Mouse (Mus musculus) CD8-positive naive resting alpha-beta T cell, adult 2 months (primary cell): ENCODE data around the gene Nucks1.
A peak's percentile ranks its signal among the peaks of the same experiment; 100 is the strongest.
"Not testable (repeated sequence)": the region's sequence is repeated elsewhere in the genome, so short reads cannot be mapped to it uniquely, and the experiment has no call there.

Experiments
- DNase-seq, 2 experiments: peaks; one replicate each; pipeline ENCODE4 v3.0.0; 2022; ENCODE audit warnings: low read depth in 2 of 2, low spot score in 2 of 2

Nucks1 gene

DNA sequence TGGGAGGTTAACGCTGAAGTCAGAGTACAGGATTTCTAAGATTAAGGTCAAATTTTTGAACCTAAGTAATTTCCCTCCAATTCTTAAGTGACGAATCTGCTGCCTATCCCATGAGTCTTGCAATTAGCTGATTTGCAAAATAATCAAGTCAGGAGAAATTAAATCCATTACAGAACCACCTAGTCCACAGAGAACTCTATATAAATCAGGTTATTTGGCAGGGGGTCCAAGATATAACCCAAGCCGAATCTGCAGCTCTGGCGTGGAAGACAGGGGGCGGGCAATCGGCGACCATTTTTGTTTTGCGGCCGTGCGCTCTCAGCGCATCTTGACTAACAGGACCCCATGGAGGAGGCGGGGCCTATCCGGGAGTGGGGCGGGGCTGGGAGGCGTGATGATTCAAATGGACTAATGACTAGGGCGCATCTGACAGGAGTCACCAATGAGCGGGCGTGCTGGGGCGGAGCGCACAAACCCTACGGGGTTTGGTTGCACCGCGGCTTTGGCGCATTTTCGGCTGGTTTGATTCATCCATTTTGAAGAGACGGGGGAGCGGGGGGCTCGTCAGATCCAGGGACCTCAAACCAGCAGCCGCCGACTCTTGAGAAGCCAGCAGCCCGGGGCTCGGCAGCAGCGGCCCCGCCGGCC, at the start of gene Nucks1:
Gene Nucks1 (plus strand): TSS at position 534 of the 648 bp plus-strand sequence.
- peak; percentile 99 to 100 for DNase-seq

DNA sequence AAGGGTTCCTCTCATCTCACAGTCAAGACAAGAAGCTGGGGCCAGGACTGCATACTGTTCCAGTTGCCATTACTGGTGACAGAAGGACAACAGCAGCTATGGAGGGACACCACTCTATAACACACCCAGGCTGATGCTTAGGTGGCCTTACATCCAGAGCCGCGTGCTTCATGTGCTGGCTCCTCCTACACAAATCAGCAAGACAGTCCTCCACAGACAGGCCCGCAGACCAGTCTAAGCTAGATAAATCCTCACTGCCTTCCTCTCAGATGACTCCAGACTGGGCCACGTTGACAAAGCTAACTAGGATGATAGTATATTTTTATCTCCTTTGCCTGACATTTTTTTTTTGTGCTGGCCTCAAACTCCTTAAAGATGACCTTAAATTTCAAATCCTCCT, 48.5 kb upstream of the Nucks1 start:
- no peak for DNase-seq

DNA sequence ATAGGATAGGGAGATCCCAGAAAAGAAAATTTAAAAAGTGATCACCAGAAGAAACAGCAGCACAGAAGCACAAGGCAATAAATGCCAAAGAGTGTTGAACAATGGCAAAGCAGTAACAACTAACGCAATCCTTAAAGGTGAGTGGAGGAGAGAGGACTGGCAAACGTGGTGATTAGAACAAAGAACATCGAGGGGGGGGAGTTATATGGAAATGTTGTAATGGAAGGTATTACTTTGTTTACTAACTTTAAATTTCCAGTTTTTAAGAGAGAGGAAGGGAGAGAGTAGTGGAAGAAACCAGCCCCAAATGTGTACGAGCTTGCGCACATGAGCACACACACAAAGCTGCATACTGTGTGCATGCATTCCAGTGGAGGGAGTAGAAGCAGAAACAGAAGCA, 44.7 kb upstream of the Nucks1 start:
- no peak for DNase-seq

DNA sequence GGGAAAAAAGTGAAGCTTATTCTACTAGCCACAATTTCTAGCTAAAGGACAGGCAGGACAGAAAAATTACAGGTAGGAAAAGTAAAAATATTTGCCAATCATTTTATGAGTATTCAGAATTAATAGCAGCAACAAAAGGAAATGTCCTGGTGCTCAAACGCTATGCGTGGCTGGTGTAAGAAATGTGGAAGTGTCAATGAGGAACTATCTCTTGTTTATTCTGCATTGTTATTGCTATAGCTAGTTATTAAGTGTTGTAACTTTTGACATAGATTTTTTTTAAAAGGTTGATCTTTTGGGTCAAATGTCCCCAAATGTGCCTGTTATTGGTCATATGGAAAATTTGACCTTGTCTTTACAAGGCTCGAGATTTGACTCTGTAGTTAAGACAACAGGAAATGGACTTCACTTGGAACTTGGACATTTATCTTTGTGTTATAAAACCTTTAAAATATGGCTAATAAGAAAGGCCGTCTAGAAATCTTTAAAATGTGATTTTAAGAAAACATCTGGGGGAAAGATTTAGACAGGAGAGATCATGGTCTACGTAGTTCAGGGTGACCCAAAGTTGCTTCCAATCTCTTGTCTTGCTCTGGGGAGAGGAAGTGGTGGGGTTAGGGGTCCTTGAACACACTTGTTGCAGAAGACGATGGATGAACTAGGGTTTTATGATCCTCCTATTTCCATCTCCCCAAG, 43.9 kb upstream of the Nucks1 start:
- no peak for DNase-seq

DNA sequence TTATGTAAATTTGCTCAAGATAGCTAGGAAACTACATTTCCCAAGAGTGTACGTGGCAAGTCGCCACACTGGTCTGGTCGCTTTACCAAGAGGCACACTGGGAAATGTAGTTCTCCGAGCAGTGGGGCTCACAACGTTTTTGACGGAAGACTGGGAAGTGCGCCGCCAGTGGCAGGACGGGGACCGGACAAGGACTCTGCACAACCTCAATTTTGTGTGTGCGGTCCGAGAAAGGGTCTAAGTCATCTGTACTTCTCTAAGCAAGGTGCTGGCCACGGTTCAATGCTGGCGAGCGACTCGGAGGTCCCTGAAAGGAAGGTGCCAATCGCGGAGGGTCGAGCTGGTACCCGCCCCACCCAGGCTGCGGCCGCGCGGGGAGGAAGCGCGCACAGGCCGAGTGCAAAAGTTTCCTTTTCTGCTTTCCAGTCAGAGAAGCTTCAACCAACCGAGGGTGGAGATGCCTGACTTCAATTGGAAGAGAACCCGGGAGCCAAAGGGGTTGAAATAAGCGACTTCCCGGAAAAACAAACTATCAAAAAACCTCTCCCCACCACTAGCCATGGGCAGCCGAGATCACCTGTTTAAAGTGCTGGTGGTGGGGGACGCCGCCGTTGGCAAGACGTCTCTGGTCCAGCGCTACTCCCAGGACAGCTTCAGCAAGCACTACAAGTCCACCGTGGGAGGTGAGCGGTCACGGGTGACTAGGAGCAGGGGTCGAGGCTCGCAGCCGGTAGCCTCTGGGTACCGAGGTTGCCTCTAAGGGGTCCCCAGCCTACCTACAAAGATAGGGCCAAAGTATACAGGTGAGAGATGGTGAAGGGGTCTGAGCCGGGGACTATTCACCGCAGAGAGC, 43.0 kb upstream of the Nucks1 start, which contains the start of gene Rab29:
Gene Rab29 (plus strand): TSS at position 132 of the 853 bp plus-strand sequence.
- DNase-seq: peak; percentile 85 to 93

DNA sequence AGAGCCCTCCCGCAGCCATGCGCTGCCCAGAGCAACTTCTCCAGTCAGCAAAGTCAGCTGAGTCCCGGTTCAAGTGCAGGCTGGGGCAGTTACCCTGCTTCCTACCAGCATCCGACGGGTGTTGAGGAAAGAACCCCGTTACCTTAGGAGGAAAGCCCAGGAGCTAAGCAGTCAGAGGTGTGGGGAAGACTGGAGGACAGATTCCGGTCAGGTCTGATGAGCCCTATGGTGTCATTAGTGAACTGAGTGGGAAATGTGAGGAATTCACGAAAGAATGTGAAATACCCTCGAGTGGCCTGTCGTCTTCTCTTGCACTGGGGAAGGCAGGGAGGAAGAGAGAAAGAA, 42.4 kb upstream of the Nucks1 start:
- peak in 1 of 2 experiments; percentile 9 for DNase-seq

DNA sequence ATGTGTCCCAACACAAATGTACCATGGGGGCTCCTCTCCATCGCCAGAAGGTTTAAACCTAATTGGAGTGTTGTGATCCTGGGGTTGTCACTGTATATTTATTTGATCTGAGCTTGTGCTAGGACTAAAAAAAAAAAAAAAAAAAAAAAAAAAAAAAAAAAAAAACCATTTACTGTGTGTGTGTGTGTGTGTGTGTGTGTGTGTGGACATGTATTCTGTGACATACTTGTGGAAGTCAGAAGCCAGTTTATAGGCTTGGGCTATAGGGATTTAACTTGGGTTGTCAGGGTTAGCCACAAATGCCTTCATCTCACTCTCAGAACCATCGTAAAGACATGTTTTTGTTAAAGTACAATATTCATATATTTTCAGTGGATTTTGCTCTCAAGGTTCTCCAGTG, 40.8 kb upstream of the Nucks1 start:
- no peak for DNase-seq

DNA sequence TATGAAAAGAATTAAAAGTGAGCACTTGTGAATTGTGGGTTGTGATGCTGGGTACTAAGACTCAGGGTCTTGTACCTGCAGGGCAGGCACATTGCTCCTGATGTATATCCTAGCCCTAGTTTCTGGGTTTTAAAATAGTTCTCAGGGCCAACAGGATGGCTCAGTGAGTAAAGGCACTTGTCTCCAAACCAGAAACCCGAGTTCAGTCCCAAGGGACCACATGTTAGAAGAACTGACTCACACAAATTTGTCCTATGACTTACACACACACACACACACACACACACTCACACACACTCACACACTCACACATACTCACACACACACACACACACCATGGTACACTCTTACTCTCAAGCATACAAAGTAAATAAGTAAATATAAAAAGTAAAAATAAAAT, 37.5 kb upstream of the Nucks1 start:
- no peak for DNase-seq

DNA sequence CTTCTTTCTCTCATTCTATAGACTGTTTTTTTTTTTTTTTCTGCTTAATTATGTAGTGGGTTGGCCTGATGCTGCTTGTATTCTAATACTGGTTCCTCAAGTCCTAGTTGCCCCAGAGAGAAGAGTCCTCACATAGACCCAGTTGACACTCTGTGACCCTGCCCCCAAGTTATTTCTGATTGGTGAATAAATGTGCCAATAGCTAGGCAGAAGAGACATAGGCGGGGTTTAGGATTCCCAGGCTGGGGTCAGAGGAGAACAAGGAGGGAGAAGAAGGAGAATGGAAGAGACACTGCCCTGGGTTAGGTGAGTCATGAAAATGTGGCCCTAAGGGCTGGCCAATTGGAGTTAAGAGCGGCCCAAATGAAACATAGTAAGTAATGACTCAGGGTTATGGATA, 30.5 kb upstream of the Nucks1 start:
- DNase-seq: no peak

DNA sequence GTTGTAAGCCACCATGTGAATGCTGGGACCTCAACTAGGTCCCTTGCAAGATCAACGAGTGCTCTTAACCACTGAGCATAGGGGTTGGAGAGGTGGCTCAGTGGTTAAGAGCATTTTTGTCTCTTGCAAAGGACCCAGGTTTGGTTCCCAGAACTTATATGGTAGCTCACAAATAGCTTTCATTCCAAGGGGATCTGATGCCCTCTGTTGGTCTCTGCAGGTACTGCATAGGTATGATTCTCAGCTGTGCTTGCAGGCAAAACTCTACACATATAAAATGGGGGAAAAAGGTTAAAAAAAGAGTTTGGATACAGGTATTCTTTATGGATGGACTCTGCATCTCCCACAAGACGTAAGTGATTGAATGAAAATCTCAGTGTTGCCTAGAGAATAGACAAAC, 27.5 kb upstream of the Nucks1 start:
- peak; percentile 37 to 65 for DNase-seq

DNA sequence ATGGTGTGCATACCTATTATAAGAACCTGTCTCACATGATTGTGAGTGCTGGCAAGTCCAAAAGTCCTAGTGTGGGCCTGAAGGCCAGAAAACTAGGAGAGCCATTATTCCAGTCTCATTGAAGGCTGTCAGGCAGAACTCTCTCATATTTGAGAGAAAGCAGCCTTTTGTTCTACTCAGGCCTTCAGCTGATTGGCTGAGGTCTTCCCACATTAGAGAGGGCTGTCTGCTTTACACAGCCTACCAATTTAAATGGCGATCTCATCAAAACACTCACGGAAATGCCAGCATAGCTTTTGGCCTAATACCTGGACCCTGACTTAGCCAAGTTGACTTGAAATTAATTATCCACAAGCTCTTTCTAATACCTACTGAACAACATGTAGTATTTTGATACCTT, 24.2 kb upstream of the Nucks1 start:
- no peak for DNase-seq

DNA sequence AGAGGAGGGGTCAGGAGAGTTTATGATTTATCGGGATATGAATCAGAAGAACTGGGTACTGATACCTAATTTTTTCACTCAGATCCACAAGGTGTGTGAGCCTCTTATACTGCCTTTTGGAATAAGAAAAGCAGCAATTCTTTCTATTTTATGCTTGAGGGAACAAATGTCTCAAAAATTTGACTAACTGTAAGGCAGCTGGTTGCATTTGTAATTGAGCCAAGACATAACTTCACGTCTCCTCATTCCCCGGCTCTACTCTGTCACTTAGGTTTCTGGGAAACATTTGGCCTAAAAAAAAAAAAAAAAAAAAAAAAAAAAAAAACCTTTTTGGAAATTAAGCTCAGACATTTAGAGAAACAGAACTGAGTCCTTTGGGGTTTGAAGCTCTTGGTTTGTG, 23.7 kb upstream of the Nucks1 start:
- DNase-seq: no peak

DNA sequence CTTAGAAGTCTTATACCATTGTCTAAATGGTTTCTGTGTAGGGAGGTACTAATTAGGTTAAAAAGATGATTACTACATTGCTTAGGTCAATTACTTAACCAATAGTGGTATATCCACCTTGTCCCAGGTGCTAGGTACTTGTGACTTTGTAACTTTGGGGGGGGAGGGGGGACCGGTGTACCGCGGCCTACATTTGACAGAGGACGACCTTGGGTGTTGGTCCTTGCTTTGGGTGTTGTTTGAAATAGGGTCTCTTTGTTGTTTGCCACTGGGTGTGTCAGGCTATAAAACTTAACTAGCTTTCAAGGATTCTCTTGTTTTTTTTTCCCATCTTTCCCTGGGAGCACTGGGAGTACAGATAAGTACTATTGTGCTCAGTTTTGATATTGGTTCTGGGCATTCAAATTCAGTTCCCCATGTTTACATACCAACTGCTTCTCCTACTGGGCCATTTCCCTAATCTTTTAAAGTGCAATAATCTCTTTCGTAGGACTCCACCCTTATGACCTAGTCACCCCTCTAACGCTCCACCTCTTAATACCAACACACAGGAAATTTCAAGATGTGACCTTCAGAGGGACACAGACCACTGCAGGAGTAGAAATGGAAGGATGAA, 20.2 kb upstream of the Nucks1 start:
- no peak for DNase-seq

DNA sequence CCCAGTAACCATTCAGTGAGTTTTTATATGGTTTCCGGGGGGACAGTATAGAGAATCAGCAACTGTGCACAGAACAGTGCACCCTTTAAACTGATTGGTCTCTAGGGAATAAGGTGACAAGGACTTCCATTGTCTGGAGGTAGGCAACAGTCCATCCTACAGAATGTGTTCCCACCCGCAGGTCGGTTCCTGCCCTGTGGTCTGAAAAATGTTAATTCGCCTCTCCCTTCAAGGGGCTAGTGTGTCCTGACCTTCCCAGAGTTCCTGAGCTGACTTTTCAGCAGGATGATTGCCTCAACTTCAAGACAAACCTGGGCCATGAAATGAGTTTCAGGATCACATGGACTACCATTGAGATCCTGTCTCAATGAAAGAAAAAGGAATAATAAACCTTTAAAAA, 18.9 kb upstream of the Nucks1 start:
- DNase-seq: no peak

DNA sequence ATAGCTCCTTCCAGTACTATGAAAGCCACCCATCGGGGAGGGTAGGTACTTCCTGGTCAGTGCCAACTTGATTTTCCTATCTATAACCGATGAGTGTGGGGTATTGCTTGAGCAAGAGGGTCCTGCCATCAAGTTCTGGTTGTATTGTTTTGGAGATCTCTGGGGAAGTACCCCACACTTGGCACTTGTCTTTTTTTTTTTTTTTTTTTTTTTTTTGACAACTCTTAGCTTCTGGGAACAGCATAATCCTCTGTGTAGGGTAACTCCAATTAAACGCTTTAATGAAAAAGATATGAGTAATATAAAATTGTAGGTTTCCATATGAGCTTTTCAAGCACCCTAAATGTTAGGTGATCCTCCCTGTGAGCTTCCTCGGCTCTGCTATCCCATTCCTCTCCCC, 7.7 kb upstream of the Nucks1 start:
- DNase-seq: no peak

DNA sequence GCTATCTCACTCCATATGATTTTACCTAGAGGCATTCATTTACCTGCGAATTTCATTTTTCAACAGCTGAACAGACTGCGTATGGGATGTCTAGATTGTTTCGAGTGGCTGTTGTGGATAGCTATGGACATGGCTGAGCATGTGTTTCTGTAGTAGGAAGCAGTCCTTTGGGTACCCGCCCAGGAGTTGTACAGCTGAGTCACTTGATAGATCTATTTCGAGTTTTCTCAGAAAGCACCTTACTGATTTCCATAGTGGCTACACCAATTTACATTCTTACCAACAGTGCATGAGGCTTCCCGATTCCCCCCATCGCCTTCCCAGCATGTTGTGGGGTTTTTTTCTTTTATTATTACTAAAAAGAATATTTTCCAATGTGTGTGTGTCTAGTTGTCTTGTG, 7.1 kb upstream of the Nucks1 start:
- DNase-seq: no peak

DNA sequence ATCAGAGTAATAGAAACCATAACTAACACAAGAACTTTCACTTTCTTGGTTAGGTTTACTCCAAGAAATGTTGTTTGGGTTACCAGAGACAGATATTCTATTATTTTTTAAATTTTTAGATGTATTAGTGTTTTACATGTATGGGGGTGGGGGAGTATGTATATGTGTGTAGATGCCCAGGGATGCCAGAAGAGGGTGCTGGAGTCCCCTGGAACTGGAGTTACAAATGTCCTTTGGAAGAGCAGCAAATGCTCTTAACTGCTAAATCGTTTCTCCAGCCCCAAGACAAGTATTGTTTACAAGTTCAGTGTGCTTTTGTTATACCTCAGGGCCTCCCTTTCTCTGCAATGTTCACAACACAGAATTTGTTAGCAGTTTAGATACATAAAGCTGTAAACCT, 4.8 kb upstream of the Nucks1 start:
- no peak for DNase-seq

DNA sequence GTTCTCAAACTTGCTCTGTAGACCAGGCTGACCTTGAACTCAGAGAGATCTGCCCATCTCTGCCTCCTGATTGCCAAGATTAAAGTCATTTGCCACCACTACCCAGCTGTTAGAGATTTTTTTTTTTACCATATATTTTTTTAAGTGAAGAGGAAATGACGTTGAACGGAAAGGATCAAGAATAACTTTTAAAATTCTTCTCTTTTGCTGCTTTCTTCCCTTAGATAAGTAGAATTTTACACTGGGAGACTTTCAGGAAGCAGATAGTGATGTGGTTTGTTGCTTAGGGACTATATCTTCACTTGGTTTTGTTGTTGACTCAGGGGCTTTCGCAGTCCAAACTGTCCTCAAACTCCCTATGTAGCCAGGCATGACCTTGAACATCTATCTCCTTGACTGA, 1.9 kb upstream of the Nucks1 start:
- no peak for DNase-seq

DNA sequence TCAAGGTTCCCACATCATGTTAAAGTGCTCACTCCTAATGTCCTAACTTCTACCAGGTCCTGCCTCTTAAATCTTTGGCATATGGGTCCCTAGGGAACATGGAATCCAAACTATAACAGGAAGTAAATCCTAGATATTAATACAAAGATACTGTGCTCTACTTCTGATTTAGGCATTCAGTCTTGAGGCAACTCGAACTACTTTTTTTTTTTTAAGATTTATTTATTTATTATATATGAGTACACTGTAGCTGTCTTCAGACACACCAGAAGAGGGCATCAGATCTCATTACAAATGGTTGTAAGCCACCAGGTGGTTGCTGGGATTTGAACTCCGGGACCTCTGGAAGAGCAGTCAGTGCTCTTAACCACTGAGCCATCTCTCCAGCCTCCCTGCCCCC, 1.1 kb upstream of the Nucks1 start:
- DNase-seq: not testable (repeated sequence)

DNA sequence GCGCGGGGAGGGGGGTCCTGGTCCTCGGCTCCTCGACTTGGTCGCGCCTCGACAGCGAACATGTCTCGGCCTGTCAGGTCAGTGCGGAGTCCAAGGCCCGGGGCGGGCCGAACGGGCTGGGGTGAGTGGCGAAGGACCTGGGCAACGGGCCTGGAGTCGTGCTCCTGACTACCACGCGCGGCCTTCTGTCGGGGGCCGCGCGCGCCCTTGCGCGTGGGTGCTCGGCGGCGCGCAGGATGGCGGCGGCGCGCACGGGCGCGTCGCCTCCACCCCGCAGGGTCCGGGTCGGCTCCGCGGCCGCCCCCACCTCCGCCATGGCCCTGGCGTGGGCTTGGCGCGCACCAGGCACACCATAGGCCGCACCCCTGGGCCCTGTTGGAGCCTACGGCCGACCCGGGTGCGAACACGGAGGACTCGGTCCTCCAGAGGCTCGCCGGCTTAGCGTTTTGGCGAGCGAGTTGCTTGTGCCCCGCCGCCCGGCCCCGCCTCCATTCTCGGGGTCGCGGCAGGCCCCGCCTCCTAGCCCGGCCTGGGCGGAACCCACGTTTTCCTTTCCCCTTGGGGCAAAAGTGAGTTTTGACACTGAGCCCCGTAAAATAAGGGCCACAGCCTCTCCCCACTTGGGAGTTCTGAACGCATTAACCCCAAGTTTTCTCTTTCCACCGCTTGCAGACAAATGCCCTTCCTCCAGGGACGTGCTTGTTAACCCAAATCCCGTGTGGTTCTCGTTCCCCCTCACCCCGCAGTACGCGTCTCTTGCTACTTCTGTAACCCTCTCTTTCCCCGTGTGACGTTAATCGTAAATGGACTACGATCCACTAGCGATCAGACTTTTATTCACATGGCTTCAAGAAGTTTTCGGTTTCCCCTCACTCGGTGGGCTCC, 582 bp downstream of the Nucks1 start:
- DNase-seq: peak; percentile 73 to 85

DNA sequence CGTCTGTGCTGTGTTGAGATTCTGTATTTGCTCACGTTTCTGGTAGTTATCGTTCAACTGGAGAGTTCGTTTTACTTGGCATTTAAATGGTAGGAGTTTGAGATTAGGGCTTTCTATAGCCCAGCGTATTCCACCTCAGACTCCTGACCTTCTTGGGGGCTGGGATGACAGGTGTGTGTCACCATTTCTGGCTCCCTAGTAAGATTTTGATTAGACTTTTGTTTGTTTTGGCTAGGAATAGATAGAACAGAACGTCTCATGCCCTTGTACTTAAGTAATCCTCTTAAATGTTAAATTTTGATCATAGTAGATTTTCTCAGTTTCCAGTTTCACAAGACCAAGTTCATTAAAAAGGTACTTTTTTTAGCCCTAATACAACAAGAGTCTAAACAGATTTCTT, 7.3 kb downstream of the Nucks1 start:
- DNase-seq: no peak
